Mouse (Mus musculus) adrenal gland, postnatal 25 days (tissue): Measurements from ENCODE around the gene Scn5a. TPM values are rescaled to one million over a fixed set of nuclear protein-coding genes. Genes with fewer than 3 reads are reported as not detected.
A peak's percentile ranks its signal among the peaks of the same experiment; 100 is the strongest.

Experiments used
- DNase-seq: peaks from one replicate; pipeline ENCODE4 v3.0.0; 2021; ENCODE audit warnings: mixed read lengths
- total RNA-seq: library from RNA; stranded (reverse); gene quantifications from 2 replicates; pipeline ENCODE4 v1.2.3, GENCODE M21; 2021

Scn5a gene
- total RNA-seq, 1 experiment from 2014 or later, result 0.06 TPM

DNA sequence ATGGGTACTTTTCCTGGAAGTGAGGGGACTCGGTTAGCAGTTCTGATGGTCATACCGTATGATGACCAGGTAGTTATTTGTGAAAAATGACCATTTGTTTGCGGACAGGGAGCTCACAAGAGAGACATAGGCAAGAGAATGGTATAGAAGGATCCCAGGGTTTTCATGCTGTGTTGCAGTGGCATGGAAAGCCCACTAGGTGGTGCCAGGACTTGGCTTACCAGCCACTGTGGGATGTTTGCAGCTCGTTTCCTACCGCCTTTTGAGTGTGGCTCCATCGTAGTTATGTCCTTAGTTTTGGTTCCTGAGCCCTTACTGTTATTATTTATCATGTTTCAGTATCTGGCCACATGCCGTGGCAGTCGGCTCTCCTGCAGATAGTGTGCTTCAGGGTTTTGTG lies 118.4 kb downstream of the Scn5a start:
- DNase-seq, result peak; percentile 60

DNA sequence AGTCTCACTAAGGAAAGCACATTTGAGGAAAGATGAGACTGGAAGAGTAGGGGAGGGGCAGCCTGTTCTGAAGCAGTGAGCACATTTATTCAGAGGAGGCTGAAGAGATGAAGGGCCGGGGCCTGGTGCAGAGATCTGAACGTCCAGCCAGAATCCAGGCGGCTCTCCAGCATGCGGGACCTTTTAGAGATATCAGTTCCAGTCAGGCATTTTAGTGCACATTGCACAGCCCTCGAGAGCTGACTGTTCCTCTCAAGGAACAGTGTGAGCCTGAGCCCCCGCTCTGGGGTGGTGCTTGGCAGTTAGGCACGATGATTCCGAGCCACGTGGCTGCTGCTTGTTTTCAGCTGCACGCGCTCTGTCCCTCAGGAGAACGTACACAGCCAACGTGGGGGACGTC lies 121.7 kb downstream of the Scn5a start:
- no peak for DNase-seq

DNA sequence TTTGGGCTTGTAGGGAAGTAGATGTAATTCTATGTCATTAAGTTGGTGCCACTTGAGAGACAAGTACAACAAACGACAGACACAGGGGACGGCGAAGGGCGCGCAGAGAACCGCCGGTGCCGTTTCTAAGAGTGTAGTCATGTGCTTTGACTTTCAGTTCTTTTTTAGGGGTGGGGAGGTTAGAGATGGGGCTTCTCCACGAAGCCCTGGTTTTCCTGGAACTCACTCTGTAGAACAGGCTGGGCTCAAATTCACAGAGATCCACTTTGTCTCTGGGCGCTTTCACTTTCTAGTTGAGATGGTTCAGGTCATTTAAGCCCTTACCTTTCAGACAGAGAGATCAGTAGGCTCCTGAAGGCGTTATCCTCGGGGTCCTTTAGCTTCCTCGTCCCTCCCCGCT lies 122.8 kb downstream of the Scn5a start:
- no peak for DNase-seq

DNA sequence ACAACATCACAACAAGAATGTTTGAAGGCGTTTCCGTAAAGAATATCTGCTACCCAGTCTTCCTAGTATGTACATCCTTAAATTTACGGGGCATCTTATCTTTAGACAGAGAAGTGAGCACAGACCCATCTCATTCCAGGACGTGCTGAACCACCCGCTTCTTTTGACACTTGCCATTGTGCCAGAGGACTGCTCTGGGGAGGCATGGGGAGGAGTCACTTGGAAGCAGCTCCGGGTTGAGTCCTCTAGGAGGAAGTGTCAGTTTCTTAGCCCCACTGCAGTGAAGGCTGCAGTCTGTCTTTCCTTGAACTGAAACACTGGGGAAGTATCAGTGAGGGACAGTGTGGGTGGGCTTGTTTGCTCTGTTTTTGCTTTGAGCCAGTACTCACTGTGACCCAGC lies 133.1 kb downstream of the Scn5a start:
- no peak for DNase-seq

DNA sequence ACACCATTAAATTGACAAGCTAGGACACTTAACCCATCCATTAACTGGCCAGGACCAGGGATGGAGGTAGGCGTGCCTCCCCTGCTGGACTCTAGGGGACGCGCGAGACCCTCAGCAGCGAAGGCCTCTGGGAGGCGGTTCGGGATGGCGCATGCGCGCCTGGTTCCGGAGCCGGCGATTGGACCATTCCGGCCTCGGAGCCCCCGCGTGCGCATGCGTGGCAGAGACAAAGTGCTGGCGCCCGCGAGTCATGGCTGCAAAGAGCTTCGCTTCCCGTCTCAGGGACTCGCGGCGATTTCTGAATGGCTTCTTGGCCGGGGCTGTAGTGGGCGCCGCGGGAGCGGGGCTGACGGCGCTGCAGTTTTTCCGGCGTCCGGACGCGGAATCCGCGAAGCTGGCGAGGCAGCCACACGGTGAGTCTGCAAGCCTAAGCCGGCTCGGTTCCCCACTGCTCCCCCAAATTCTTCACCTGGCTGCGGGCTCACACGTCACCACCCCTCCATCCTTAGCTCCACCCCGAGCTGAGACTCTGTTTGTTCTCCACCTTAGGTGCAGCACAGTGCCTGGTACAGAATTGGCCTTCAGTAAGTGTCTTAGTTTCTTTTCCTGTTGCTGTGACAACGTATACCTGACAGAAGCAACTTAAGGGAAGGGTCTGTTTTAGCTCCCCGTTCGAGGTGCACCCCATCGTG lies 133.9 kb downstream of the Scn5a start, which contains the start of gene Exog:
Exog (plus strand) TSS at position 206 of the 692 bp plus-strand sequence.
- peak; percentile 99 for DNase-seq

DNA sequence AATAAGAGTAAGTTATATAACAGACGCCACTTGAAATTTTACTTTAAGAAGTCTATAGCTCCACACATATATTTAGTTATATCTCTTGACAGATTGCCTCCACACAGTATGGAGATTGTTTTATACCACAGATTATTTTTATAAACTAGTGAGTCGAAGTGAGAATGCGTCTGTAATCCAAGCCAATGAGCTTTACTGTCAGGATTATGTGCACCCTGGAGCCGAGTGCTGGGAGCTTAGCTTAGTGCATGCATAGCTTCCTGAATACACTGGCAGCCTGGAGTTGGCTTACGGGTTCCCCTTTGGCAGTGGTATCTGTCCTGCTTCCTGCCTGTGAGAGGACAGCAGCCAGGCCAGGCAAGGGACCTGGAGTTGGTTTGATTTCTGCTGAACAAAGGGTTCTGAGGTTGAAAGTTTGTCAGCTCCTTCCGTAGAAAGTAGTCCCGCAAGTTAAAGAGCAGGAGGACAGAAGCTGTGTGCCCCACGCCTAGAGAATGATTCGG lies 140.3 kb downstream of the Scn5a start:
- no peak for DNase-seq

DNA sequence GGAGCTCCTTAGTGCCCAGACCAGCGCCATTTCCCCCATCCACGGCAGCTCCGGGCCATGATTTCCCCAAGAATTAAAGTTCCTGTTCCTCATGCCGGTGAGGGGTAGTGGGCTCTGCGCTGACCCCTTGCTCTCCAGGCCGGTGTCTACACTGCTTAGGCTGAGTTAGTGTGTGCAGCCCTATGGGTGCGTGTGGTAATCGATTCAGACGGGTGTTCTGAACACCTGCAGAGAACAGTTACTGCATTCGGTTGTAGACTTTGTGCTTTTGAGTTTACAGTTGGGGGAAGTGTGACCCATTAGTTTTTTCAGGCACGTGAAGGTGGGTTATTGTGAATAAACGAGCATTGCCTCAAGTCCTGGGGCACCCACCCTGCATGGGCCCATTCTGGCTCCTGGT lies 140.8 kb downstream of the Scn5a start:
- DNase-seq, result no peak

DNA sequence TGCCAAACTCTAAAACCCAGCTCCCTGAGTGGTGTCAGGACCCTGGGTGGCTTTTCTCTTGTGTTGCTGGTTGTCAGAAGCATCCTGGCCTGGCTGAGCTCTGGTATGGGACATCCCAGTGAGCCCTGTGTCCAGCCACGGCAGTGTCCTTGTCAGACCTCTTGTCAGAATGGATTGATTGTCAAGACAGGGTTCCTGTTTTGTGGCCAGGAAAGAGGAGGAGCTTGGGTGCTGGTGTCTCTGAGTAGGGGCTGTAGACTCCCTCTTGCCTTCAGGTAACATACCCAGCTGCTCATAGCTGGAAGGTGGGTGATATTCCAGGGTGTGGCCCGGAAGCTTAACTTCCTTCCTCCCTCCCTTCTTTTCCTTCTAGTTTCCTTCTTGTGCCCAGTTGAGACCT lies 143.0 kb downstream of the Scn5a start:
- no peak for DNase-seq

Other genes starting within 250 kb of the Scn5a start
- gene Acaa1a, start 239.3 kb downstream of the Scn5a start, total RNA-seq, result 99.0 and 138 TPM in 2 replicates
- gene Myd88, start 237.6 kb downstream of the Scn5a start, total RNA-seq, result 23.7 and 32.1 TPM in 2 replicates
- 1.3 and 2.6 TPM in 2 replicates for gene Xylb, start 221.6 kb downstream of the Scn5a start, total RNA-seq
- gene Slc22a14, start 213.5 kb downstream of the Scn5a start, total RNA-seq, result not detected in 2 replicates
- 10.2 and 10.5 TPM in 2 replicates for gene Acvr2b, start 176.9 kb downstream of the Scn5a start, total RNA-seq
- 4.6 and 5.1 TPM in 2 replicates for gene Exog, start 134.1 kb downstream of the Scn5a start, total RNA-seq
- not detected in 2 replicates for gene Scn10a, start 140.3 kb upstream of the Scn5a start, total RNA-seq
- not detected in 2 replicates for gene Scn11a, start 246.4 kb upstream of the Scn5a start, total RNA-seq